ENCODE assay signal across 21 mouse cellular contexts in the genomic region with DNA sequence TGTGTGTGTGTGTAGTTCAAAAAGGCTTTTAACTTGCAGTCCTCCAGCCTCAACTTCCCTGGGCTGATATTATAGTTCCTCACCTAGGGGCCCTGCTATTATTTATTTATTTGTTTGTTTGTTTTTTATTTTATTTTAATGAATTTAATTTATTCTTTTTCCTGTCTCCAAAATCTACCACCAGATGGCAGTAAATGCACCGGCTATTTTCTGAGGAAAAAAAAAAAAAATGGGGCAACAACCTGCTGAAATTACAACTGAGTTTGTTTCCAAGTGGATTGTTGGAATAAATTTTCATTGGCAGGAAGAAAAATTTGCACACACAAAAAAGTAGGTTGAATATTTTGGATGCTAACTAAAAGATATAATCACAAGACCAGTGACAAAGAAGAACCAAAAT.
DNase-seq lines count a peak whose midpoint lies in the region; ATAC-seq and TF ChIP-seq lines count a peak whose summit lies in the region.
"Had no signal": no experiment of that assay in that cellular context is flagged by ENCODE, and none has a peak within 500 bp of the region (broad histone marks: within the 10 kb centered on the region; RNA-seq: fewer than 3 reads in every experiment).

No protein-coding gene starts in this region.

- no peak for ATAC-seq in hindbrain, postnatal 0 days
- ATAC-seq in midbrain, postnatal 0 days (ENCODE audit: low FRiP score) = no peak
- ATAC-seq in midbrain, embryonic 15.5 days (replicated peaks) = no peak
- no peak for ATAC-seq in monocyte, adult 5-6 weeks (replicated peaks; ENCODE audit: insufficient number of reproducible peaks, low FRiP score, low TSS enrichment, poor library complexity, severe bottlenecking)
- ATAC-seq: activated CD4-positive, CD25-positive, alpha-beta regulatory T cell, adult 4 months; midbrain, embryonic 16.5 days had no signal

- H3K9me3 ChIP-seq in hindbrain, postnatal 0 days (ENCODE audit: low read length) = no peaks in the 10 kb centered on the region
- H3K9me3 ChIP-seq in hindbrain, embryonic 10.5 days = no peaks in the 10 kb centered on the region
- H3K9me3 ChIP-seq in midbrain, postnatal 0 days (ENCODE audit: low read length) = no peaks in the 10 kb centered on the region
- no peaks in the 10 kb centered on the region for H3K9me3 ChIP-seq in midbrain, embryonic 15.5 days
- H3K9me3 ChIP-seq: embryonic facial prominence, embryonic 12.5 days; forebrain, embryonic 10.5 days; heart, embryonic 13.5 days; liver, embryonic 13.5 days had no signal

- H3K27ac ChIP-seq in hindbrain, postnatal 0 days = no peak overlapping the region
- H3K27ac ChIP-seq in hindbrain, embryonic 10.5 days = no peak overlapping the region
- no peak overlapping the region for H3K27ac ChIP-seq in midbrain, postnatal 0 days (ENCODE audit: low read depth, low read length)
- no peak overlapping the region for H3K27ac ChIP-seq in midbrain, embryonic 15.5 days
- H3K27ac ChIP-seq: embryonic facial prominence, embryonic 12.5 days; forebrain, embryonic 10.5 days; heart, embryonic 13.5 days; liver, embryonic 13.5 days had no signal

- DNase-seq in cerebellum, adult 9-10 months = peak; percentile 13
- no peak for DNase-seq in cerebellum, postnatal 4 days (ENCODE audit: low spot score in 2 of 2)
- DNase-seq in hindbrain, postnatal 0 days (ENCODE audit: low spot score) = peak; percentile 49
- DNase-seq in hindbrain, embryonic 10.5 days (ENCODE audit: low spot score) = no peak
- DNase-seq in midbrain, postnatal 0 days (ENCODE audit: low spot score) = no peak
- DNase-seq in kidney, adult 9 months = no peak
- DNase-seq: cerebellum, adult 18-20 months; gastrocnemius, postnatal 25 days; kidney, adult 8-10 months; liver, embryonic 13.5 days; lung, postnatal 4 days; right cerebral cortex, adult 18-20 months; spleen, adult 18-20 months; thymus, postnatal 4 days had no signal

- H3K36me3 ChIP-seq in hindbrain, postnatal 0 days (ENCODE audit: insufficient read depth, low read length) = no peaks in the 10 kb centered on the region
- no peaks in the 10 kb centered on the region for H3K36me3 ChIP-seq in hindbrain, embryonic 10.5 days
- no peaks in the 10 kb centered on the region for H3K36me3 ChIP-seq in midbrain, postnatal 0 days (ENCODE audit: insufficient read depth, low read length)
- no peaks in the 10 kb centered on the region for H3K36me3 ChIP-seq in midbrain, embryonic 15.5 days (replicated peaks)
- H3K36me3 ChIP-seq: embryonic facial prominence, embryonic 12.5 days; forebrain, embryonic 10.5 days; heart, embryonic 13.5 days; liver, embryonic 13.5 days had no signal

- H3K4me1 ChIP-seq in hindbrain, postnatal 0 days (ENCODE audit: insufficient read depth, low read length) = no peaks in the 10 kb centered on the region
- no peaks in the 10 kb centered on the region for H3K4me1 ChIP-seq in hindbrain, embryonic 10.5 days (replicated peaks)
- no peaks in the 10 kb centered on the region for H3K4me1 ChIP-seq in midbrain, postnatal 0 days (ENCODE audit: insufficient read depth, low read length)
- no peaks in the 10 kb centered on the region for H3K4me1 ChIP-seq in midbrain, embryonic 15.5 days
- H3K4me1 ChIP-seq: embryonic facial prominence, embryonic 12.5 days; forebrain, embryonic 10.5 days; liver, embryonic 13.5 days had no signal

- no peaks in the 10 kb centered on the region for H3K27me3 ChIP-seq in hindbrain, postnatal 0 days (ENCODE audit: insufficient read depth, low read length)
- no peaks in the 10 kb centered on the region for H3K27me3 ChIP-seq in hindbrain, embryonic 10.5 days (ENCODE audit: insufficient read depth, poor library complexity, severe bottlenecking)
- no peaks in the 10 kb centered on the region for H3K27me3 ChIP-seq in midbrain, postnatal 0 days (ENCODE audit: insufficient read depth, low read length)
- H3K27me3 ChIP-seq in midbrain, embryonic 15.5 days (replicated peaks) = no peaks in the 10 kb centered on the region
- H3K27me3 ChIP-seq: embryonic facial prominence, embryonic 12.5 days; heart, embryonic 13.5 days; liver, embryonic 13.5 days had no signal

- TF ChIP-seq CTCF in hindbrain, postnatal 0 days (IDR thresholded peaks at IDR 0.05; ENCODE audit: low read depth) = peak; percentile 56
- peak; percentile 61 for TF ChIP-seq CTCF in midbrain, postnatal 0 days (IDR thresholded peaks at IDR 0.05)

- H3K9ac ChIP-seq in hindbrain, postnatal 0 days (replicated peaks; ENCODE audit: low read length) = no peak overlapping the region
- H3K9ac ChIP-seq in midbrain, postnatal 0 days (replicated peaks; ENCODE audit: low read length, poor library complexity, severe bottlenecking) = no peak overlapping the region
- no peak overlapping the region for H3K9ac ChIP-seq in midbrain, embryonic 15.5 days
- H3K9ac ChIP-seq: embryonic facial prominence, embryonic 12.5 days; heart, embryonic 13.5 days; liver, embryonic 13.5 days had no signal

- no peak overlapping the region for H3K4me2 ChIP-seq in hindbrain, postnatal 0 days (ENCODE audit: low read depth, low read length)
- H3K4me2 ChIP-seq in midbrain, postnatal 0 days (ENCODE audit: low read depth, low read length, poor library complexity, severe bottlenecking) = no peak overlapping the region
- H3K4me2 ChIP-seq in midbrain, embryonic 15.5 days = no peak overlapping the region
- H3K4me2 ChIP-seq: embryonic facial prominence, embryonic 12.5 days; heart, embryonic 13.5 days; liver, embryonic 13.5 days had no signal

- WGBS in hindbrain, postnatal 0 days = 53% methylated on average over 1 of the region's 1 CpGs
- 49% methylated on average over 1 of the region's 1 CpGs for WGBS in hindbrain, embryonic 10.5 days
- WGBS in midbrain, postnatal 0 days = 33% methylated on average over 1 of the region's 1 CpGs
- 50% methylated on average over 1 of the region's 1 CpGs for WGBS in midbrain, embryonic 15.5 days

- no peak overlapping the region for H3K4me3 ChIP-seq in hindbrain, postnatal 0 days (ENCODE audit: low read length)
- no peak overlapping the region for H3K4me3 ChIP-seq in hindbrain, embryonic 10.5 days
- H3K4me3 ChIP-seq in midbrain, postnatal 0 days (ENCODE audit: low read depth, low read length) = no peak overlapping the region
- H3K4me3 ChIP-seq in midbrain, embryonic 15.5 days = no peak overlapping the region
- H3K4me3 ChIP-seq: embryonic facial prominence, embryonic 12.5 days; forebrain, embryonic 10.5 days; heart, embryonic 13.5 days; liver, embryonic 13.5 days had no signal

Comparison
In these comparisons a context has a peak if more than half of its experiments do, and no peak if none do; other contexts are left out.
1. DNase-seq: peak in cerebellum, adult 9-10 months (single experiment) and hindbrain, postnatal 0 days (single experiment); none in cerebellum, postnatal 4 days (0 of 2), hindbrain, embryonic 10.5 days (single experiment), midbrain, postnatal 0 days (single experiment) and kidney, adult 9 months (single experiment).